Mouse (Mus musculus) brain, embryonic 14.5 days (tissue): Measurements from ENCODE around the gene Pdxk. TPM values are rescaled to one million over a fixed set of nuclear protein-coding genes. Genes with fewer than 3 reads are reported as not detected.
"Not testable (repeated sequence)": the region's sequence is repeated elsewhere in the genome, so short reads cannot be mapped to it uniquely, and the experiment has no call there.

ENCODE experiments used
- DNase-seq: peaks from one replicate; pipeline ENCODE4 v3.0.0-alpha.2; 2011; ENCODE audit warnings: low read depth
- CTCF ChIP-seq: fragments of 200-500 bp; IDR thresholded peaks from 2 replicates; pipeline ENCODE4 v1.5.1; 2012; ENCODE audit warnings: inconsistent platforms, mild to moderate bottlenecking, moderate library complexity, borderline replicate concordance; ENCODE audit not compliant: insufficient read depth, insufficient read length; ENCODE audit errors: extremely low read depth
- POLR2A ChIP-seq: fragments of 200-500 bp; IDR thresholded peaks from 2 replicates; pipeline ENCODE4 v1.6.1; 2012; ENCODE audit warnings: mild to moderate bottlenecking, inconsistent platforms, borderline replicate concordance; ENCODE audit not compliant: poor library complexity, insufficient read depth, insufficient read length, severe bottlenecking; ENCODE audit errors: extremely low read depth
- polyA plus RNA-seq: library from polyadenylated mRNA; depleted of rRNA; stranded (reverse); fragments of >200 nt; gene quantifications from 2 replicates; pipeline ENCODE4 v1.2.3, GENCODE M21; 2012; rRNA removed

Pdxk gene
- 13.8 and 26.2 TPM in 2 replicates for polyA plus RNA-seq

DNA sequence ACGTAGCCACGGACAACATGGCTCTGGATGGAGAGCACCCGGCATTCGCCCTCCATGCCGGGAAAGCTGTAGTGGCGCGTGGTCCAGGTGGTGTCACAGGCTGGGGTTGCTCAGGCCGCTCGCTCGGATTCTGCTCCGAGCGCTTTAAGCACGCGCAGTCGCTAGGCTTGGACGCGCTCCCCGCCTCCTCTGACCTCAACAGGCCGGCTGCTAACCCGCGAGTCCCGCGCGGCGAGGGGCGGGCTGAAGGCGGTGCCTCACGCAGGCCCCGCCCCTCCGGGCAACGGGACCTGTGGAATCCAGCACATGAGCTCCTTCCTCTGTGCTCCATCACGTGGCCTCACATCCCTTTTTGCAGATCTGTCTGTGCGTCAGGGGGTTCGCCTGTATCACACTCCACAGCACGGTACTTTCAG is at the start of gene Pdxk:
Pdxk (minus strand) TSS at position 184 of the 416 bp plus-strand sequence.
- peak; percentile 95 for DNase-seq
- TF ChIP-seq CTCF (no peak), POLR2A (peak; percentile 26; the same call in 1 of the 2 replicates)

DNA sequence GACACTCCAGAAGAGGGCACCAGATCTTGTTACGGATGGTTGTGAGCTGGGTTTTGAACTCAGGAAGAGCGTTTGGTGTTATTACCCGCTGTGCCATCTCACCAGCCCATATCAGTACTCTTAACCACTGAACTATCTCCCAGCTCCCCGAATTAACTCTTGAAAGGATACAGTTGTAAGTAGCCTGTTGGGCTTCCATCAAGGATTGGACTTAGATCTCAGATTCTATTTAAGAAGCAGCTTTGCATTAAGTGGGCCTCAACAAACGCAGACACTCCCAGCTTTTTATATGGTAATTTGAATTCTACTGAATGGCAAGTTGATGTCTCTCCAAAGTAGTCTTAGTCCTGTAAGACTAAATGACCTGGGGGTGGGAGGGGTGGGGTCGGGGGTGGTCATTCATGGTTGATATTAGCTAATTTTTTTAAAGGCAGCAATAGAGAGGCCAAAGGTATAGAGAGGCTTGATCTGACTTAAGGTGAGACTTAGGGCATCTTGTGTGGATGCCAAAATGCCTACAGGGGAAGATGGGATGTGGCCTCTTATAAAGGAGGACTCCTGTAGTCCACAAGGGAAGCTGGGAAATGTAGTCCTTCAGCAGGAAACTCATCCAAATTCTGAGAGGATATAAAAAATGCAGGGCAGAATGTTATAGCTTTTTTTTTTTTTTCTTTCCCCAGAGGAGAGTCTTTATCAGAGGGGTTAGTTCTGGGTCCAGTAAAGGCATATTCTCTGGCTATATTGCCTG is 38.4 kb upstream of the Pdxk start:
- TF ChIP-seq POLR2A (no peak), CTCF (no peak)
- DNase-seq, result no peak

DNA sequence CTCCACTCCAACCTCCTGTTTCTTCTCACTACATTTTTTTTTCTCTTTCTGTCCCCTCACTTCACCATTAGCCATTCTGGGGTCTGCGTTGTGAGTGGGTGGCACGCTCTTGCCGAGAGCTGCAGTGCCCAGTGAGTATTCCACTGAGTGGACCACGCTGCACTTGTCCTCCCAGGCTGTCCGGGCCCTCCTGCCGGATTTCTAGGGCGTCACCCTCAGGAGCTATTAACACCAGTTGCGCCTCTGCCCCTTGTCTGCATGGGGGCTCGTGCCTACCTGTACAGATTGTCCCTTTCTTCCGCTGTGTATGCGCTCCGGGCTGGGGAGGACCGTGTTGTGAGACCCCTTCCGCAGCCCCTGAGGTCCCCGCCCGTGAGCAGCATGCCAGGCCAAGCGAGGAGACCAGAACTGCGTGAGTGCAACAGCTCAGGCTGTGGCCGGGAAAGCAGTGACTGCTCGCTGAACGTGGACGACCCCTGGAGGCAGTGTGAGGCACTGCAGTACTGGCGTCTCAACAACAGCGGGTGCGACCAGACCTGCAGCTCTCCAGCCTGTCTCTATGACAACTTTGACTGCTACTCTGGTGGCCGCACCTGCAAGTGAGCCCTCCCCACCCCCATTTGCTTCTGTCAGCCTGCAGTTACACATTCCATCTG is 22.8 kb upstream of the Pdxk start:
- TF ChIP-seq POLR2A (no peak), CTCF (peak; percentile 90)
- DNase-seq, result peak; percentile 74

DNA sequence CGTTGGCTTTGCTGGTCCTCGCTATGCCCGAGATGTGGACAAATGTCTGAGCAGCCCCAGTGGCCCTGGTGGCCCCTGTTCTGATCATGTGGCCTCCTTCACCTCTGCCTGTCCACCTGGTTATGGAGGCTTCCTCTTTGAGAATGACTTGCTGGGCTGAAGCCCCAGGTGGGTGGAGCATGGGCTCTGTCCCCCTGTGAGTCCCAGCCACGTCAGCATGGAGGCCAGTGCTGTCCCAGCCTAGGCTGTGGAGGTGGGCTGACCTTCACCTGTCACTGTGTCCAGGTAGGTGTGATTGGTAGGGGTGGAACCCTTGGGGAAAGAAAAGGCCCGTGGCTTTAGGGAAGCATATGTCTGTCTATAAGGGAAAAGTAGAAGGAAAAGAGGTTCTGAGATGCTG is 22.1 kb upstream of the Pdxk start:
- no peak for DNase-seq

DNA sequence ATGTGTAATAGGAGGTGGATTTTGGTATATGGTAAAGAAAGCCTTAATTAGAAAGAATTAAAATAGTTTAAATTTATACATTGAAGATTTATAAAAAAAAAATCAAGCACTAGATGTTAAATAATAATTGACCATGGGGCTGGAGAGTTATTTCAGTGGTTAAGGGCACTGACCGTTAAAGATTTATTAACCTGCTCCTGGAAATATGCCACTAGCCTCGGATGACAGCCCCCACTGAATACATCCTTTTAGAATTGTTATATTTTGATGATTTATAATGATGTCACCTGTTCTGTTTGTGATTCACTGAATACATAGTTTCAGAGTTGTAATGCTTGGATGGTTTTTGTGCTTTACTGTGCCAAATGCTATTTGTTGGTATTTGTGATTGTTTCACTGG is 20.6 kb upstream of the Pdxk start:
- DNase-seq, result not testable (repeated sequence)

More for the DNA sequence above, 22.1 kb upstream of the Pdxk start:
- TF ChIP-seq CTCF (no peak), POLR2A (no peak)

DNA sequence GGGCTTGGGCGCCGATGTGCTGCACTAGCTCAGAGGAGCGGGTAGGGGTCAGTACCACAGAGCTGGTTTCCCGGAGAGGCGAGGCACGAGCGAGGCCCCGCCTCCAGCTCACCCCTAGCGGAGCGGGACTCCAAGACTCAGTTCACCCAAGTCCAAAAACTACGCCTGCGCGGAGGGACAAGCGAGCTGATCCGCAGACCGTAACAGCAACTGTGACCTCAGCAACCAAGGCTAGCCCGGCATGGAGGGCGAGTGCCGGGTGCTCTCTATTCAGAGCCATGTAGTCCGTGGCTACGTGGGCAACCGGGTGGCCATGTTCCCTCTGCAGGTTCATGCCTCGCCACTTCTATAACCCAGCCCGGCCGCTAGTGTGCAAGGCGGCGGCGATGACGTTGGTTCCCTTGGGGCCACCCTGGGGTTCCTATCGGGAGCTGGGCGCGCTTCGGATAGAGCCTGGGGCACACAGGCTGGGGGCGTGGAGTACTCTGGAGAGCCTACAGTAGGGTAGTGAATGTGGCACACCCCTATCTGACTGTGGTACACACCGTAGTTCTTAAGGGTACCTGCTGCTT is 17.2 kb upstream of the Pdxk start:
- TF ChIP-seq POLR2A, result no peak
- TF ChIP-seq CTCF, result peak; percentile 48; the same call in 1 of the 2 replicates
- peak; percentile 87 for DNase-seq

DNA sequence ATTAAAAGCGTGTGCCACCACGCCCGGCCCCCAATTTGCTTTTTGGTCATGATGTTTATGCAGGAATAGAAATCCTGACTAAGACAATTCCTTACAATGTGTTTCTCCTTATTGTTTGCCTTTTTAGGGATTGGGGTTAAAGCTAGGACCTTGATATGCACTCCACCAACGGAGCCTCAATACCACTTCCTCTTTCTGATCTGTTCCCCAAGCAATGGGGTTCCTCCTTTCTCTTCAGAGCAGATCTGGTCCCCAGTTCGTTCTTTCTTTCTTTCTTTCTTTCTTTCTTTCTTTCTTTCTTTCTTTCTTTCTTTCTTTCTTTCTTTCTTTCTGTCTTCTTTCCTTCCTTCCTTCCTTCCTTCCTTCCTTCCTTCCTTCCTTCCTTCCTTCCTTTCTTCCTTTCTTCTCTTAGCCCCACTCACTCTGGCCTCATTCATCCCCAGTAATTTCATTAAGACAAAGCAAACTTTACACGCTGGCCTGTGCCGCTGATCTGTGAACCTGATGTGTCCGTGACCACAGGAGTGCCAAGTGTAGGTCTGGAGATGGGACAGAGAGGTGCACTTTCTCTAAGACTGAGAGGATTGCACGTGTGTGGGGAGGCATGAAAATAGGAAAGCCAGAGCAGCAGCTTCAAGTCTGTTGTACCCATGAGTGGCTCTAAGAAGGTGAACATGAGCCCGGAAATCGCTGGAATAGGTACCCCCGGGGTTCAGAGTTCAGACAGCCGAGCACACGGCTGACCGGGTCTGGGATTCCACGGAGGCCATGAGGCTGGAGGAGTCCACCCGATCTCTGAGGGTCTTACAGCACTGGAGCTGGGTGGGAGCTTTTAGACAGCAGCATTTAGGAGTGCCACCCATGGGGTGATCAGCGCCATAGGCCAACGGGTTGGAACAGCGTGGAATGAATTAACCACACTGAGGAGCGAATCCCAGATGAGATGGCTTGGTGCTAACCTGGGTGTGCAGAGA is 16.5 kb upstream of the Pdxk start:
- no peak for DNase-seq
- TF ChIP-seq CTCF (no peak), POLR2A (no peak)

DNA sequence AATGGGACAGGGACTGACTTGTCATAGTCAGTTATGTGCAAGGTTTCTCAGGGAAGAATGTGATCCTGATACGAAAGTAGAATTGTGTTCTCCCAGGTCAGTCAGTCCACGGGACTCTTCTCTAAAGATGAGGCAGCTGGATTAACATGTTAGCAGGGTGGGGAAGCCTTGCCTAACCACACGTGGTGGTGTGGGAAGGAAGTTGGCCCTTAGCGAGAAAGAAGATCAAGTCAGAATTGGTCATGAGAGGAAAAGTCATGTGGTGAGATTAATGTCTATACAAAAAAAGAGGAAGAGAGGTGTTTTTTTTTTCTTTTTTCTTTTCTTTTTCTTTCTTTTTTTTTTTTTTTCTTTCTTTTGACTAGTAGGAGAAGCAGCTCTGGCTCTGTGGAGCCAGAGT is 12.0 kb upstream of the Pdxk start:
- DNase-seq, result no peak
- TF ChIP-seq POLR2A (no peak), CTCF (no peak)

DNA sequence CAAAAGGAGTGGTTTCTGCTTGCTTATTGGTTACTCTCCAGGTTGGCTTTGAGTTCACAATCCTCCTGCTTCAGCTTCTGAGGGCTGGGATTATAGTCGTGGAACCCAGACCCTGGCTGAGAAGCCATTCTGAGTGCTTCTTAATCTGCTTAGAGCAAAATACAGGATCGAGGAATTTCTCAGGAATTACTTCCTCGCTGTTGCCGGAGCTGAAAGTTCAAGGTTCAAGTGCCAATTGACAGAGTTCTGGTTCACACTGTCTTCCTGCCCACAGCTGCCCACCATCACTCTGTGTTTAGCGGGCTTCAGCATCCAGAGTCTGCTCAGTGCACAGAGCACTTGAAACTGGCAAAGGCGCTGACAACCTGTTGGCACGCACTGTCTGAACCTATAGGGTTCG is 10.0 kb upstream of the Pdxk start:
- TF ChIP-seq CTCF (no peak), POLR2A (no peak)
- DNase-seq, result no peak

DNA sequence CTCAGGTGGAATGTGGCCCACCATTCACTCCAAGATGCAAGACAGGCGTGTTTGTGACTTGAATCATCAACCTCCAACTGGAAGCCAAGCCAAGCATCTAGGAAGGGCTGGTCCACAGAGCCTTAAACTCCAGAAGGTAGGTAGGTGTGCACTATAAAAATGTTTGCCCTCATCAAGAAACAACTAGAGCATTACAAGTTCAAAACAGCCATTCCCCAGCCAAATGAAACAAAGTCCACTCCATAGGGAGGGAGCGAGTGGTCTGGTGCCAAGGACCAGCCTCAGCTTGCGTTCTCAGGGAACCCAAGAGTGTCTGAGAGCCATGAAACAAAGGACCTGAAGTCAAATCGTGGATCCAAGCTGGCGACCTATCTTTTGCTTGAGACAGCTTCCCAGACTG is 8.7 kb upstream of the Pdxk start:
- no peak for DNase-seq

DNA sequence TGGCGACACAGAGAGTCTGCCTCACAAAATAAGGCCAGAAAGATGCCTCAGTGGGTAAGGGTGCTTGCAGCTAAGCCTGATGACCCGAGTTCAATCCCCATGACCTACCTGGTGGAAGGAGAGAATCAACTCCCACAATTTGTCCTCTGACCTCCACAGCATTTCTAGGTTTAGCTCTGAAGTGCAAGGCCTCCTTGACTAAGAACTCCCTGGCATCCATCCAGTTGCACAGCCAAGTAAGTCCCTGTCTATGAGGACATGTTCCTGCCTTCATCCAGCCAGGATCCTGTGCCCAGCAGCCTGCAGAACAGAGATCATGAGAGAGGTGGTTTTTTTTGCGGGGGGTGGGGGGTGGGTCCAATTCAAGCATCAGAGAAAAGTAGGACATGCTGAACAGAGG is 7.3 kb upstream of the Pdxk start:
- no peak for TF ChIP-seq POLR2A
- TF ChIP-seq CTCF, result no peak
- no peak for DNase-seq

More for the DNA sequence above, 8.7 kb upstream of the Pdxk start:
- TF ChIP-seq CTCF (no peak), POLR2A (no peak)
